Mouse (Mus musculus): ENCODE results near the gene B3galnt1. TPM values are rescaled to one million over a fixed set of nuclear protein-coding genes. Genes with fewer than 3 reads are reported as not detected.

The B3galnt1 gene
- polyA plus RNA-seq, 1 experiment from 2014 or later = 47.9 TPM

Other genes starting within 250 kb of the B3galnt1 start
- gene Nmd3, start 123.0 kb upstream of the B3galnt1 start, polyA plus RNA-seq (2014; fragmentation: Nextera tagmentation; extraction: Ambion mirVana) = 123 and 131 TPM in 2 replicates